Mouse (Mus musculus): ENCODE measurements around the gene Zfp180.
A peak's percentile ranks its signal among the peaks of the same experiment; 100 is the strongest.
"Not testable (repeated sequence)": the region's sequence is repeated elsewhere in the genome, so short reads cannot be mapped to it uniquely, and the experiment has no call there.

Gene Zfp180

DNA sequence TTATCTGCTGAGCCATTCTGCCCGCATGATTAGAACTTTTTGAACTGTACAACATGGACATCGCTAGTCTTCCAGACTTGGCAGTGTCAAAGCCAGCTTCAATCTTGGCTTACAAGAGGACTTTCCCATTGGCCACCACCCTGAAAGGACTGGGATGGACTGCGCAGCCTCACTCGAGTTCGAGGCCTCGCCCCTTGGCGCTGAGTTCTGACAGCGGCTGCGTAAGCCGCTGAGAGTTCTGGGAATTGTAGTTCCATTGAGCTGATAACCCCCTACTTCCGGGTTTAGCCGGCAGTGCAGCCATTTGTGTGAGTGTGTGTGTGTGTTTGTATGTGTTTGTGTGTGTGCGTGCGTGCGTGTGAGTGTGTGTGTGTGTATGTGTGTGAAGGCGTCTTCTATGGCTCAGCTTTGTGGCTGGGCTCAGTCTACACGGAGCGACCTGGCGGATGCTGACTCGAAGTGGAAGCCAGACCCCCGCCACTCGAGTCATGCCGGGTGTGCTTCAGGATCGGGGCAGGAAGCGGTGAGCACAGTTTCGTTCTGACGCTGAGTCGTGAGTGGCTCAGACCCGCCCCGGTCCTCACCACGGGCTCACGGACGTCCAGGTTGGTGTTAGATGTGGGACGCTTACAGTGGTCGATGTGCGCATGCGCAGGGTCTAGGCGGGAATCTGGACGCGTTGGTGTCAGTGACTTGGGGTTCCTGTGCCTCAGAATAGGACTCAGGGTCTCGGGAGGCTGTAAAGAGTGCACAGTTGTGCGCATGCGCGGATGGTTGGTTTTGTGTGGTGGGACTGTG, at the start of gene Zfp180:
TSS of gene Zfp180 (plus strand) at position 291 of the 798 bp plus-strand sequence.
- peak; percentile 97 for DNase-seq (ENCODE audit: low read depth, low spot score)

DNA sequence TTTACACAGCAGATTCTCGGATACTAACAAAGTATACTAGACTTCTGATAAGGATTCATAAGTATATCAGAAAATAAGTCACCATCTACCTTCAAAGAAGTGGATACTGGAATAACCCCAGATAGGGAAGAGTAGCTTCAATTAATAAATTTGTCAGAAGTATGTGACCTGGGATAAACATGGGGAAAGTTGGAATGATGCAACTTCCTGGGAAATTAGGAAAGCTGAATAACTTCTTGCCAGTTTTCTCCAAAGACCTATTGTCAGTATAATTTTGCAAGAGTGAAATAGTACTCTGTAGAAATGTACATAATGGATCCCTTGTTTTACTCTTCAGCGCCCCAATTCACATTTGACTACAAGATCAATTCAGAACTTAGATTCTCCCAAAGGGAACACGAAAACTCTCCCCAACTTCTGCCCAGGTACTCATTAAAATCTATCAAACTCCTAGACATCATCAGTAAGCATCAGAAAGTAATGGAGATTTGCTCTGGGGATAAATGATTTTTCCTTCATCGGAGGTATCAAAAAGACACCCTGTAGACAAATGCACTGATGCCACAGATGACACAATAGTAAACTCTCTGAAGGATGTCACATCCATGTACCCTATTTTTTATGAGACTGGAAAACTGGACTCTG, 28.9 kb upstream of the Zfp180 start, which contains the start of gene Vmn1r183:
TSS of gene Vmn1r183 (plus strand) at position 595 of the 645 bp plus-strand sequence.
- no peak for DNase-seq (ENCODE audit: low read depth, low spot score)

DNA sequence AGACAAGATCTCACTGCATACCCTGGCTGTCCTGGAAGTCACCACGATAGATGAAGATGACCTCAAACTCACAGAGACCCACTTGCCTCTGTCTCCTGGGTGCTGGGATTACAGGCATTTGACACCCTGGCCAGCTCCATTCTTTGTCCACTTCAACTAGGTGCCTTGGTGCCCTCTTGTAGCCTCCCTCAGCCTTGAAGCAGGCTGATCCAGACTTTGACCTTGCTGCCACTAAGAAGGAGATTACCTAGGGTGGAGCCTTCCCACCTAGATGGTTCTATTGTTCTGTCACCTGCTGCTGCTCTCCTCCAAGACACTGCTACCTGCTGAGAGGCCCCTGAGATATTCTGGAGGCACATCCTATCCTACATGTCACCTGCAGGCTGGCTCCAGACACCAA, 7.3 kb upstream of the Zfp180 start:
- DNase-seq (ENCODE audit: low read depth, low spot score): not testable (repeated sequence)

DNA sequence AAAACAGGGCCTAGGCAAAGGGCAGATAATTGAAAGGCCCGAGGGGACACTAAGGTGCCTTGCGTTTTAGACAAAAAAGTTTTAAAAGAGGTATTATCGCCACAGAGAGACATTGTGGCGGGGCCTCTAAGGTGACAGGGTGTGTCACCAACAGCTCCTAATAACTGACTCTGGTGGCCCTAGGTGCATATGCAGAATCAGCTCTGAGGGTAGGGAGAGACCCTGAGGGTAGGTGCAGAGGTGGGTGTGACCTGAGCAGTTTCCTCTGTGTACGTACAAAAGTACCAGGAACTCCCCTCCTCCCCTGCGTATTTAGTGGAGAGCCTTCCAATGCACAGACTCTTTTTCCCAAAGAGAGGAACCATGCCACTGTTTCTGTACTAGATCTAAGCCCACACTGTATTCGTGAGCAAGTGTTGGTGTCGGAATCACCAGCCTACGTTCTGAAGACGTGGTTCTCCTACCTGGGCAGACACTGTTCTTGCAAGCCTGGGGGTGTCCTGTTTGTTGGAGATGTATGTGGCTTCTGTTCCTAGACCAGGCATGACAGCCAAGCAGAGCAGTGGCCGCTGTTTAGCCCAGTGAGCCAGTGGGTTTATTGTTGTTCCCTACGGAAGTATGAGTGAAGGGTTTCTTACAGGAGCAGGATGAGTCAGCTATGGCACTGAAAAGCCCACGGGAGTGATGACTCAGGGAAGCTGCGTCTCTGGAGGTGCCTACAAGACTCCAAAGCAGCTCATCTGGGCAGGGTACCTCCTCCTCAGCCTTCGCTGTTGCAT, 922 bp downstream of the Zfp180 start:
- no peak for DNase-seq (ENCODE audit: low read depth, low spot score)

DNA sequence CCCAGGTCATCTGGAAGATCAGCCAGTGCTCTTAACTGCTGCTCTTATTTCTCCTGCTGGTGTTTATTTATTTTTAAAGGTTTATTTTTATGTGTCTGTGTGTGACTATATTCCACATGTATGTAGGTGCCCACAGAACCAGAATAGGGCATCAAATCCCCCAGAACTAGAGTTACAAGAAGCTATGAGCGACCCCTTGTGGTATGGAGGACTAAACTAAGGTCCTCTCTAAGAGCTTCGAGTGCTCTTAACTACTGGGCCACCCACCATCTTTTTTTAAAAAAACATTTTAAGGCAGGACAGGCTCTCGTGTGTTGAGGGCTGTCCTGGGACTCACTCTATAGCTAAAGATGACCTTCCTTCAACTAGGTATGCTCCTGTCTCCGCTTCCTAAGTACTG, 5.1 kb downstream of the Zfp180 start:
- DNase-seq (ENCODE audit: low read depth, low spot score): no peak

DNA sequence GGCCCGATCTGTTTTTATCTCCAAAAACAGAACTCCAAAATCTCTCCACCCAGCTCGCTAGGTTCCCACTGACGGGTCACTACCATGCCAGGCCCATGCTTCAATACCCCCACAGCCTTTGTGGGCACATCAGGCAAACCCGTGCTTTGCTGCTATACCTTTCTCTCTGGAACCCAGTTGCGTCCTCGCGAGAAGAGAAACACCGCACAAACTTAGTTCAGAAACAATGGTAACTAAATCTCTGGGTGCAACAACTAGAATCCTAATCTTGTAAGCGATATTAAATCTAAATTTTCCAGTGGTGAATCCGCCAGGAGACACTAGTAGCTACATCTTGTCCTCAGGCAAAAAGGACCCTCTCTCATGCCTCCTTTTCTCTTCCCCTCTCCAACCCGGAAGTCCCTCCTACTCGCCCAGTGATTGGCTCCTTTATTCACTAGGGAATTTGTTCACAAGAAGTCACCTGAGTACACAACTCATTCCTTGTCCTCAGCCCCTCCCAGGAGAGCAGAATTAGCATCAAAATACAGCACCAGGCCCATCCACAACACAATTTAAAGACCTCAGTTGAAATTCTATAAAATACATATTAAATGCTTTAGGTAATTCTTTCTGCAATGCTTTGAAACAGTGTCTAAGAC, 5.9 kb downstream of the Zfp180 start:
- no peak for DNase-seq (ENCODE audit: low read depth, low spot score)

DNA sequence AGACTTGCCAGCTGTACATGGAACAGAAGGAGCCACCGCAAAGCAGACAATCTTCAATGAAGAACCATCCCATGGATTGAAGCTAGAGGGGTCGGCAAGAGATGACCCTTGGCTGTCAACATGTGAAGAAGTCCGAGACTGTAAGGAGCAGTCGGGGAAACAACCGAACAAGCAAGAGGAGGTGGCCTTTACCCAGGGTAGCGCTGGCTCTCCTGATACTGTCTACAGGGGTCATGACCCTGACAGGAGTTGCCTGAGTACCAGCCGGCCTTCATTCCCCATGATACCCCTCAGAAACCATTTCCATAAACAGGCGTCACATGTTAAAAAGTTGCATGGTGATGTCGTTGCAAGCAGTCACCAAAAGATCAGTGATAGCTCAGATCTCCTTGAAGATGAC, 22.7 kb downstream of the Zfp180 start:
- no peak for DNase-seq (ENCODE audit: low read depth, low spot score)

DNA sequence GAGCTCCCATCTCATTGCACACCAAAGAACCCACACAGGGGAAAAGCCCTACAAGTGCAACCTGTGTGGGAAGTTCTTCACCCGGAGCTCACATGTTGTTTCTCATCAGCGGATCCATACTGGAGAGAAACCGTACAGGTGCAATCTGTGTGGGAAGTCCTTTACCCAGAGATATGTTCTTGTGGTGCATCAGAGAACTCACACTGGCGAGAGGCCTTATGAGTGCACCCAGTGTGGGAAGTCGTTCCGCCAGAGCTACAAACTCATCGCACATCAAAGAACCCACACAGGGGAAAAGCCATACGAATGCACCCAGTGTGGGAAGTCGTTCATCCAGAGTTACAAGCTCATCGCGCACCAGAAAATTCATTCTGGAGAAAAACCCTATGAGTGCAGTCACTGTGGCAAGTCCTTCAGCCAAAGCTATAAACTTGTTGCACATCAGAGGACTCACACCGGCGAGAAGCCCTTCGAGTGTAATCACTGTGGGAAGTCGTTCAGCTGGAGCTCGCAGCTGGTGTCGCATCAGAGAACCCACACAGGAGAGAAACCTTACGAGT, 23.5 kb downstream of the Zfp180 start:
- DNase-seq (ENCODE audit: low read depth, low spot score): no peak

DNA sequence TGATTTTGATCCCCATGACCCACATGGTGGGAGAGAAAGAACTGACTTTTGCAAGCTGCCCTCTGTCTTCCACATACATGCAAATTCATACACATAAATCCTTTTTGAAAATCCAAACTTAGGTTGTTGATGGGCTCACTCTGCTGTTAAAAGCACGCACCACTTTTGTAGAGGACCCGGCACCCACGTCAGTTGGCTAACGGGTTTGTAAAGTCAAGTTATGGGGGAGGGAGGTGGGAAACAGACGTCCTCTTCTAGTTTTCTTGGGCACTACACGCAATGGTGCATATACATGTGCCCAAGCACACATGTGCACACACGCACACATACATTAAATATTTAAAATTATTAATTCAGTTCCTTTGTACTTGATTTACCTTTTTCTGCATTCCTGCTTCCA, 29.1 kb downstream of the Zfp180 start:
- DNase-seq (ENCODE audit: low read depth, low spot score): no peak

DNA sequence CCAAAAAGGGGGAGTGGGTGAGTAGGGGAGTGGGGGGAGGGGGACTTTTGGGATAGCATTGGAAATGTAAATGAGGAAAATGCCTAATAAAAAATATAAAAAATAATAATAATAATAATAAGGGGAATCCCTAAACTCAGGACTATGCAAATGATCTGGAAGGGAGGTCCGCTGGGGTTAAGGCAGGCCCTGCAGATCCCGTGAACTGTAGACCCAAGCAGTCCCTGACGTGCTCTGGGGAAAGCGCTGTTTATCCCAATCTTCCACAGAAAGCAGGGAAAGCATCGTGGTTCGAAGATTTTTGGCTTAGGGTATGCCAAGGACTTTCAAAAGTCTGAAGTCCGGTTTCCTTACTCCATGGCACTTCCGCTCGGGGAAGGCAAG, 30.0 kb downstream of the Zfp180 start:
- DNase-seq (ENCODE audit: low read depth, low spot score): no peak

DNA sequence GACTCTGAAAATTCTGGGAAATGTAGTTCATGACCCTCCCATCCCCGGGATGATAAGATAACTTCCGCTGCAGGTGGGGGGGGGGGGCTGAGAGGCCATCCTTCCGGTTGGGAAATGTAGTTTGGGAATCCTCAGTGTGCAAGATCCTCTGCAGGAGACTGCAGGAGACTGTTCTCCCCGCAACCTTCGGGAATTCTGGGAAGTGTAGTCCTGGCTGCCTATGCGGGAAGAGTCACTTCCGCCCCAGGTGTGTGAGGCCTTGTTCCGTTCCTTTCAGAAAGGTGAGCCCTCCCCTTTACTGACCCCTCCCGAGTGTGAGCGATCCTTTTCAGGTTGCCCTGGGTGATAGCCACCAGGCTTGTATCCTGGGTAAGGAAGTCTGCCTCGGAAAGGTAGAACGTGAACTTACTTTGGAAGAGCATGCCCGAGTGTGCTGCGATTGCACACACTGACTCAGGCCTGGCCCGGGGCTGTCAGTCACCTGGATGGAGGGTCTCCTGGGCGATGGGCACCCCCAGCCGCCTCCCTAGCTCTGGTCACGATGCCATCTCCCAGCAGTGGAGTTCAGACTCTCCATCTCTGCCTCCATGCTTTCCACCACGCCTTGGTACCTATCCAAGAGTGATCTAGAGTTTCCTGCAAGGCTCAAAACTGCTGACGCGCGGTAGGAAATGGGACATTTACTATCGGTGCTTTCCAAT, 30.6 kb downstream of the Zfp180 start, which contains the start of gene Zfp112:
TSS of gene Zfp112 (plus strand) at position 159 of the 701 bp plus-strand sequence.
- peak; percentile 90 for DNase-seq (ENCODE audit: low read depth, low spot score)

DNA sequence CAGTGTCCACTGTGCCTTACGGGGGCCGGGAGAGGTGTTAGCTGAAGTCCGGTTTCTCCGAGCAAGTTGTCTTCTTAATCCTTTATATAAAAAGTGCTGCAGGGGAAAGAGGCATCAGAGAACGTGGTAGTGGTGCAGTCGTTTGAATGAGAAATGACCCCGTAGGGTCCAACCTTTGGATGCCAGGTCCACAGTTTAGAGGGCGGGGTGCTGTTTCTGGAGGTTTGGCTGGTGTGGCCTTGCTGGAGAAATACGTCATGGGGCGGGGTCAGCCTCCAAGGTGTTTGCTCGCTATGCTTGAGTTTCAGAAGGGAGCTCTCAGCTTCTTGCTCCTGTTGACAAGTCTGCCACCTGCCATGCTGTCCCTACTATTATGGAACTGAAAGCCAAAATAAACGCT, 31.3 kb downstream of the Zfp180 start:
- DNase-seq (ENCODE audit: low read depth, low spot score): peak; percentile 33

DNA sequence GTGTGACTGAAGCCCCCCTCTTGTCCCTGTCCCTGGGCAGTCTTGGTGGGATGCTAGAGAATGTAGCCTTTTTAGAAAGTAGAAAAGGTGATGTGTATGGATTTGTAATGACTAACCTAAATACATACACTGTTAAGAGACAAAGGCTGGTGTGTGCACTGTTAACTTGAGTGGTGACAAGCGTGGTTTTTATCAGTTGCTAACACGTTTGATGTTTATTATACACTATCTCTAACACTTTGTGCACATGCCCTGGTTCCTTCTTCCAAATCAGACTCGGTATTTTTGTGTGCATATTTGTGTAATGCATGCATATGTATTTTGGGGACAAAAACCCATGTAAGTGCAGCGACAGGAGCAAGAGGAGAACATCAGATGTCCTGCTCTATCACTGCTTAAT, 34.9 kb downstream of the Zfp180 start:
- no peak for DNase-seq (ENCODE audit: low read depth, low spot score)

DNA sequence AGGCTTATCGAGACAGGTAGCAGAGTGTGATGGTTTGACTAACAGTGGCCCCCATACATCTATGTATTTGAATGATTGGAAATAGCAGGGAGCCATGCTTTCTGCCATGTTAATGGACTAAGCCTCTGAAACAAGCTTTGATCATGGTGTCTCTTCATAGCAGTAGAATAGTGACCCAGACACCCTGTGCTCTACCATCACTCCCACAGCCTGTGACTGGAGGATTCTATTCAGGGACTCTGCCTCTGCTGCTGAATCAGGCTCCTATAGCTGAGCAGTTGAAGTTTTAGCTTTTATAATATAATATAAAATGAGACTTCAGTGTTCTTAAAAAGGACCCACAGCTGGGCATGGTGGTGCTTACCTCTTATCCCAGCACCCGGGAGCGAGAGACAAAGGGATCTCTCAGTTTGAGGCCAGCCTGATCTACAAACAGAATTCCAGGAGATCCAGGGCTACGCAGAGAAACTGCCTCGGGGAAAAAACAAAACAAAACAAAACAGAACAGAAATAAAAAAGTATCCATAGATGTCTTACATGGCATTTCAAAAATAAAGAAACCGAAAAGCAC, 51.8 kb downstream of the Zfp180 start:
- DNase-seq (ENCODE audit: low read depth, low spot score): no peak

DNA sequence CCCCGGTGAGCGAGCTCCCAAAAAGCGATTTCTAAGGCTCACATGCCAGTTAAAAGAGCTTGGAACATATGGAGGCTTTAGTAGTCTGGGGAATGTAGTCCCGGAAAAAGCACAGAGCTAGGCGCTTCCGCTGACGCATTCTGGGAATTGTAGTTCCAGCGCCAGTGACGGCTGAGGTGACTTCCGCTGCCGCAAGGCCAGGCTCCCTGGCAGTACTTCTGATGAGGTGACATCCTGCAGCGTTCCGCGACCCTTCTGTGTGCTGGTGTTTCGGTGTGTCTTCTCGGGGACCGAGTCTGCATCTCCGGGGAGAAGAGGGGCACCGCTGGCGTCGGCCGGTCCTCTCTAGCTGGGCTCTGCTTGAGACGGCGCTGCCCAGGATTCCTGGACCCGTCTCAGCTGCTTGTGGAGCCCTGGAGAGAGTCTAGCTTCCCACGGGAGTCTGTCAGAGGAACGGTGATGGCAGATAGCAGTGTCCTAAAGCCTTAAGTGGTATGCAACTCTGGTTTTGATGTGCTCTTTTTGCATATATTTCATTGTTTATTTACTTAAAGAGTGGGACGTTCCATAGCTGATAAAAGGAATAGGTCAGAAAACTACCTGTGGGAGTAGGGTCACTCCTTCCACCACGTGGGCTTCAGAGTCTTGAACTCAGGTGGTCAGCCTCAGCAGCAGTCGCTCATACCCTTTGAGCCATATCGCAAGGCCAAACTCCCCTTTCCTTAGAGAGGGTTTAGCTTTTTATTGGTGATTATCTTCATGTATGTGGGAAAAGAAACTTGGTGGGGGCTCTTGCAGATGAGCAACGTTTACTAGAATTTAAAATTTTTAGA, 52.5 kb downstream of the Zfp180 start, which contains the start of gene Zfp235:
TSS of gene Zfp235 (plus strand) at position 174 of the 833 bp plus-strand sequence.
- DNase-seq (ENCODE audit: low read depth, low spot score): peak; percentile 87

DNA sequence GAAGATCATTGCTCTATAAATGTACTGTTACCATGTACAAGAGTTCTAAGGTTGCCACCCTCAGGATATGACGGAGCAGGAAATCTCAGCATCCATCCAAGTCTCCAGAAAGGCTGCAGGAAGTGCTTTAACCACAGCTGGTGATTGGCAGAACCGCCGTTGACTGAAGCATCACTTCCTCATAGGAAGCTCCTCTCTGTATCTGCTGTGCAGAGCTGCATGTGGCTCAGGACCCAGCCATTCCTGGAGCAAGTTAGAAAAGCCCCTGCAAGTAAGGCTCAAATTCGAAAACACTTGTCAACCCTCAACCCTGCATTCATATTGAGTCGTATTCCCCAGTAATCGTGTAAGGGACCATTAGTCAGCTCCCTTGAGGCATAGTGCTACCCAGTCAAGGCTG, 60.8 kb downstream of the Zfp180 start:
- no peak for DNase-seq (ENCODE audit: low read depth, low spot score)

DNA sequence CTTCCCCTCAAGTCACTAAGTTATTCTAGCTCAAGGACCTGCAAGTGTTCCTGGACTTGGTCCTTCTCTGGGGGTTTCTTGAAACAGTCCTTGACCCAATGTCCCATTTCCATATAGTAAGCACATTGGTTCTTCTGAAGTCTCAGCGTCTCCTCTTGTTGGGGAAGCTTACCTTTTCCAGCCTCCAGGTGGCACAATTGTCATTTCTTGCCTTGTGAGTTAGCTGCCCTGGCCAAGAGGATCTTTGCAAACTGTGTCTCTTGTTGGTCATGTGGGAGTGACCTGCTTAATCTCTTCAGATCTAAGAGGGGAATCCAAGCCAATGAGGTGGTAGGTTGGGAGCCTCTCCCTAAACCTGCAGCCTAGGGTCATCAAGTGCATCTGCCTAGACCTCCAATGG, 71.5 kb downstream of the Zfp180 start:
- peak; percentile 9 for DNase-seq (ENCODE audit: low read depth, low spot score)
